Mouse (Mus musculus) heart, embryonic 13.5 days (tissue): ENCODE measurements around the gene Cep135. TPM values are rescaled to one million over a fixed set of nuclear protein-coding genes. Genes with fewer than 3 reads are reported as not detected.

Experiments
- ATAC-seq: fragments of 200-750 bp; cut with Nextera tagmentation; 2 replicates; pipeline ENCODE4 v1.8.0; 2017; ENCODE audit warnings: moderate TSS enrichment; ENCODE audit not compliant: insufficient number of reproducible peaks, low FRiP score, low TSS enrichment; ENCODE audit errors: extremely low read depth
- H3K27ac ChIP-seq: fragments of 300-500 bp; sonication (generic); replicated peaks from 2 replicates; pipeline ENCODE4 v1.5.1; 2015; ENCODE audit warnings: moderate library complexity, mild to moderate bottlenecking, inconsistent platforms
- H3K27me3 ChIP-seq: fragments of 300-500 bp; sonication (generic); replicated peaks from 2 replicates; pipeline ENCODE4 v1.6.1; 2015; ENCODE audit warnings: mild to moderate bottlenecking, inconsistent platforms
- H3K36me3 ChIP-seq: fragments of 300-500 bp; sonication (generic); 2 replicates; pipeline ENCODE4 v1.6.1; 2015; ENCODE audit warnings: mild to moderate bottlenecking, inconsistent platforms
- H3K4me1 ChIP-seq: fragments of 300-500 bp; sonication (generic); 2 replicates; pipeline ENCODE4 v1.6.1; 2015; ENCODE audit warnings: inconsistent platforms
- H3K4me2 ChIP-seq: fragments of 300-500 bp; sonication (generic); 2 replicates; pipeline ENCODE4 v1.6.1; 2015; ENCODE audit warnings: inconsistent platforms, mild to moderate bottlenecking, moderate library complexity
- H3K4me3 ChIP-seq: fragments of 300-500 bp; sonication (generic); 2 replicates; pipeline ENCODE4 v1.5.1; 2015; ENCODE audit warnings: moderate library complexity, mild to moderate bottlenecking, inconsistent platforms
- H3K9ac ChIP-seq: fragments of 300-500 bp; sonication (generic); 2 replicates; pipeline ENCODE4 v1.6.1; 2015; ENCODE audit warnings: inconsistent platforms, mild to moderate bottlenecking, moderate library complexity
- H3K9me3 ChIP-seq: fragments of 300-500 bp; sonication (generic); 2 replicates; pipeline ENCODE4 v1.6.1; 2016; ENCODE audit warnings: inconsistent platforms
- WGBS: fragments of 180-500 bp; shearing (Covaris S2); methylation state at CpG from one replicate; pipeline ENCODE4 v1.1.7; 2015; ENCODE audit warnings: mixed read lengths; 5-methylcytosine and 5-hydroxymethylcytosine counted together
- polyA plus RNA-seq: library from polyadenylated mRNA; unstranded; fragments of >200 nt; fragmentation: Nextera tagmentation; extraction: Ambion mirVana; gene quantifications from 2 replicates; pipeline ENCODE4 v1.2.1, GENCODE M21; 2015

Gene Cep135
- polyA plus RNA-seq, 1 experiment from 2014 or later = 5.0 TPM

- no peak overlapping the region for H3K27ac ChIP-seq
- H3K4me1 ChIP-seq = no peaks in the 10 kb centered on the region
- no peak for ATAC-seq
- no peaks in the 10 kb centered on the region for H3K36me3 ChIP-seq
- H3K9me3 ChIP-seq = no peaks in the 10 kb centered on the region
- H3K4me3 ChIP-seq = no peak overlapping the region
- H3K9ac ChIP-seq = no peak overlapping the region
- no peaks in the 10 kb centered on the region for H3K27me3 ChIP-seq
- 78% methylated on average over 6 of the region's 6 CpGs for WGBS
- no peak overlapping the region for H3K4me2 ChIP-seq
Observed at GRCm38 (mm10) chr5:76666026-76666756, 77.7 kb downstream of the Cep135 start.

- 63% methylated on average over 5 of the region's 5 CpGs for WGBS
- Histone ChIP-seq H3K4me2 (no peak overlapping the region), H3K27me3 (no peaks in the 10 kb centered on the region), H3K9ac (no peak overlapping the region), H3K9me3 (no peaks in the 10 kb centered on the region), H3K4me3 (no peak overlapping the region), H3K4me1 (no peaks in the 10 kb centered on the region), H3K36me3 (no peaks in the 10 kb centered on the region), H3K27ac (no peak overlapping the region)
- no peak for ATAC-seq
Observed at GRCm38 (mm10) chr5:76668118-76668517, 79.6 kb downstream of the Cep135 start.

- H3K4me1 ChIP-seq = no peaks in the 10 kb centered on the region
- 82% methylated on average over 5 of the region's 5 CpGs for WGBS
- no peak for ATAC-seq
- no peak overlapping the region for H3K4me2 ChIP-seq
- H3K9me3 ChIP-seq = no peaks in the 10 kb centered on the region
- H3K36me3 ChIP-seq = no peaks in the 10 kb centered on the region
- H3K9ac ChIP-seq = no peak overlapping the region
- H3K4me3 ChIP-seq = no peak overlapping the region
- no peaks in the 10 kb centered on the region for H3K27me3 ChIP-seq
- H3K27ac ChIP-seq = no peak overlapping the region
Observed at GRCm38 (mm10) chr5:76668547-76668946, 80.0 kb downstream of the Cep135 start.

GRCm38 (mm10) chr5:76670183-76670582, 81.7 kb downstream of the Cep135 start:
- WGBS = 83% methylated on average over 10 of the region's 10 CpGs
- no peak for ATAC-seq
- Histone ChIP-seq H3K4me1 (no peaks in the 10 kb centered on the region), H3K27ac (no peak overlapping the region), H3K4me2 (no peak overlapping the region), H3K27me3 (no peaks in the 10 kb centered on the region), H3K9ac (no peak overlapping the region), H3K4me3 (no peak overlapping the region), H3K9me3 (no peaks in the 10 kb centered on the region), H3K36me3 (no peaks in the 10 kb centered on the region)

GRCm38 (mm10) chr5:76674022-76674653, 85.6 kb downstream of the Cep135 start:
- ATAC-seq = no peak
- Histone ChIP-seq H3K27ac (no peak overlapping the region), H3K4me1 (no peaks in the 10 kb centered on the region), H3K27me3 (no peaks in the 10 kb centered on the region), H3K4me2 (no peak overlapping the region), H3K9ac (no peak overlapping the region), H3K9me3 (no peaks in the 10 kb centered on the region), H3K36me3 (no peaks in the 10 kb centered on the region), H3K4me3 (no peak overlapping the region)
- 82% methylated on average over 5 of the region's 5 CpGs for WGBS

- no peak overlapping the region for H3K9ac ChIP-seq
- H3K9me3 ChIP-seq = no peaks in the 10 kb centered on the region
- no peak for ATAC-seq
- H3K36me3 ChIP-seq = no peaks in the 10 kb centered on the region
- H3K27me3 ChIP-seq = no peaks in the 10 kb centered on the region
- 60% methylated on average over 4 of the region's 4 CpGs for WGBS
- H3K4me2 ChIP-seq = no peak overlapping the region
- no peak overlapping the region for H3K4me3 ChIP-seq
- no peak overlapping the region for H3K27ac ChIP-seq
- H3K4me1 ChIP-seq = no peaks in the 10 kb centered on the region
Observed at GRCm38 (mm10) chr5:76675369-76675768, 86.9 kb downstream of the Cep135 start.

- Histone ChIP-seq H3K27me3 (no peaks in the 10 kb centered on the region), H3K4me1 (no peaks in the 10 kb centered on the region), H3K9me3 (no peaks in the 10 kb centered on the region; the same call in 1 of the 2 replicates), H3K4me2 (no peak overlapping the region), H3K36me3 (no peaks in the 10 kb centered on the region), H3K27ac (no peak overlapping the region), H3K4me3 (no peak overlapping the region), H3K9ac (no peak overlapping the region)
- no peak for ATAC-seq
- 77% methylated on average over 3 of the region's 3 CpGs for WGBS
Observed at GRCm38 (mm10) chr5:76680959-76681358, 92.5 kb downstream of the Cep135 start.

GRCm38 (mm10) chr5:76681895-76682656, 93.6 kb downstream of the Cep135 start:
- Histone ChIP-seq H3K36me3 (no peaks in the 10 kb centered on the region), H3K9me3 (no peaks in the 10 kb centered on the region; the same call in 1 of the 2 replicates), H3K4me2 (no peak overlapping the region), H3K4me3 (no peak overlapping the region), H3K27ac (no peak overlapping the region), H3K27me3 (no peaks in the 10 kb centered on the region), H3K4me1 (no peaks in the 10 kb centered on the region), H3K9ac (no peak overlapping the region)
- ATAC-seq = no peak
- 71% methylated on average over 4 of the region's 4 CpGs for WGBS

- no peak overlapping the region for H3K4me2 ChIP-seq
- no peak overlapping the region for H3K9ac ChIP-seq
- H3K27ac ChIP-seq = no peak overlapping the region
- ATAC-seq = no peak
- H3K27me3 ChIP-seq = no peaks in the 10 kb centered on the region
- H3K36me3 ChIP-seq = no peaks in the 10 kb centered on the region
- WGBS = 81% methylated on average over 5 of the region's 5 CpGs
- H3K9me3 ChIP-seq = no peaks in the 10 kb centered on the region; the same call in 1 of the 2 replicates
- 0 out of 2 replicates have a peak, but pooled peaks cover 2% of the 10 kb centered on the region for H3K4me1 ChIP-seq
- H3K4me3 ChIP-seq = no peak overlapping the region
Observed at GRCm38 (mm10) chr5:76683455-76683854, 95.0 kb downstream of the Cep135 start.

GRCm38 (mm10) chr5:76684658-76685605, 96.4 kb downstream of the Cep135 start:
- no peaks in the 10 kb centered on the region for H3K27me3 ChIP-seq
- 82% methylated on average over 15 of the region's 15 CpGs for WGBS

More at GRCm38 (mm10) chr5:76684658-76685605, 96.4 kb downstream of the Cep135 start:
- Histone ChIP-seq H3K36me3 (no peaks in the 10 kb centered on the region), H3K4me2 (no peak overlapping the region), H3K27ac (no peak overlapping the region), H3K9me3 (no peaks in the 10 kb centered on the region; the same call in 1 of the 2 replicates), H3K9ac (no peak overlapping the region), H3K4me1 (0 out of 2 replicates have a peak, but pooled peaks cover 5% of the 10 kb centered on the region), H3K4me3 (no peak overlapping the region)
- no peak for ATAC-seq
